Mouse (Mus musculus): ENCODE measurements at regions not wholly inside any gene's neighbourhood (a gene's known extent, or its start where the extent isn't known, plus 50 kb on each side); places are given as distances from the start of the nearest gene placed in this dataset.

DNA sequence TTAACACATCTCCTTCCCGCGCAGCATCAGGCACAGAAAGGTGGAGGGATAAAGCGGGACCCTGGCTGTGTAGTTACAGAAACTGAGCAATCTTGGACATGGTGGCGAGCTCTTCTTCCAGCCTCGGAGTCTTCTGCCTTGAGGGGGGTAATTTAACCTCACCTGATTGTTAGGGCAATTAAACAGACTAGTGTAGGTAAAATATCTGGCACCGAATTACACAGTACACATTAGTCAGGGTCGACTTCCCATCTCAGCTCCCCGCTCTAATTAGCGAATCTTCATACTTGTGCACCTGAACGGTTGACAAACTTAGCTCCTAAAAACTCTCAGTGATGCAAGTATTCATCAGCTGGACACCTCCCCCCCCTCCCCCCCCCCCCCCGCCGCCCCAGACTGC, 133.2 kb upstream of the Man2a1 start:
- TF ChIP-seq NRF1 (IDR thresholded peaks at IDR 0.05; ENCODE audit: insufficient read depth, low read depth, low read length, poor library complexity, severe bottlenecking) (no peak), ZKSCAN1 (IDR thresholded peaks at IDR 0.05; ENCODE audit: low read depth, low read length) (no peak), POLR2A (IDR thresholded peaks at IDR 0.05; ENCODE audit: control insufficient read depth in 1 of 2, insufficient read depth in 1 of 2, low read depth in 1 of 2, low read length in 2 of 2, poor library complexity in 1 of 2) (no peak), TCF12 (IDR thresholded peaks at IDR 0.05; ENCODE audit: low read depth, low read length) (no peak), BHLHE40 (IDR thresholded peaks at IDR 0.05; ENCODE audit: borderline replicate concordance, low read depth, low read length) (no peak), CHD2 (IDR thresholded peaks at IDR 0.05; ENCODE audit: low read length) (no peak), E2F4 (IDR thresholded peaks at IDR 0.05; ENCODE audit: borderline replicate concordance, low read depth, low read length) (no peak), MAX (IDR thresholded peaks at IDR 0.05; ENCODE audit: low read length) (no peak), MYC (IDR thresholded peaks at IDR 0.05; ENCODE audit: low read depth, low read length) (no peak), POLR2AphosphoS2 (IDR thresholded peaks at IDR 0.05; ENCODE audit: low read length) (no peak), SMC3 (IDR thresholded peaks at IDR 0.05; ENCODE audit: low read depth, low read length) (no peak)
